Mouse (Mus musculus): ENCODE measurements around the gene Neurl3.

DNA sequence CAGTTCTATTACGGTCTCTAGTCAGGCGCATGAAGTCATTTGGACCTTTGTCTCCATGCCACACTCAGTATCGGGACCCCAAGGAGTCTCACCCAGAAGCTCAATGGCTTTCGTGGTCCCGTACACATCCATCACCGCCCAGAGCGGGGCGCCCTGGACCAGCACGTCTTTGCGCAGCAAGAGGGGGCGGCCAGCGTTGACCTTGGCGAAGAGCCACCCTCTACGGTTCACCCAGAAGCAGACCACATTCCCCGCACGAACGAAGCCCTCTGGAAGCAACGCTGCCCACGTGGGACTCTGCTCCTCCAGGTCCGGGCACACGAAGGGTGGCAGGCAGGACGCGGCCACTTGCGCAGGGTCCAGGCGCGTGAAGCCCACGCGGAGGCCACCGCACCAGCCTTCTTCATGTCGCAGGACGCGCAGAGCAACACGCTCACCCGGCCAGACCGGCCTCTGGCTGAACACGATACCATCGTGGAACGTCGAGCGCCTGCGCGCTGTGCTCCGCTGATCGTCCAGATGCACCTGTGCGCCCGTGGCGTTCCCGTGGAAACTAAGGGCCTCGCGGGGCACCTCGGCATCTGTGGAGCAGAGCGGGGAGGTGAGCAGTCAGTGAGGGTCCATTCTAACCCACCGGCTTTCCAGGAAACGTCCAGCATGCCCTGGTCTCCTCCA is 5.2 kb downstream of the Neurl3 start:
- TF ChIP-seq EP300 (IDR thresholded peaks at IDR 0.05; ENCODE audit: low read depth) (no peak), CTCF (IDR thresholded peaks at IDR 0.05; ENCODE audit: low read depth) (no peak)

All from liver, embryonic 14.5 days (tissue).